Mouse (Mus musculus): ENCODE data around the gene Bdnf. TPM values are rescaled to one million over a fixed set of nuclear protein-coding genes. Genes with fewer than 3 reads are reported as not detected.

The Bdnf gene
- polyA plus RNA-seq, 1 experiment from 2014 or later: 2.4 TPM

GRCm38 (mm10) chr2:109748412-109748811 lies 73.9 kb downstream of the Bdnf start:
- Histone ChIP-seq H3K4me1 (no peaks in the 10 kb centered on the region), H3K27ac (no peak overlapping the region), H3K27me3 (no peaks in the 10 kb centered on the region), H3K9me3 (no peaks in the 10 kb centered on the region), H3K9ac (no peak overlapping the region), H3K4me3 (no peak overlapping the region), H3K36me3 (no peaks in the 10 kb centered on the region), H3K4me2 (no peak overlapping the region)
- no peak for ATAC-seq (ENCODE audit: insufficient number of reproducible peaks, low FRiP score, low TSS enrichment, low read depth)

GRCm38 (mm10) chr2:109748815-109749214 lies 74.3 kb downstream of the Bdnf start:
- H3K4me3 ChIP-seq: no peak overlapping the region
- no peak for ATAC-seq (ENCODE audit: insufficient number of reproducible peaks, low FRiP score, low TSS enrichment, low read depth)
- no peaks in the 10 kb centered on the region for H3K36me3 ChIP-seq
- 48% methylated on average over 4 of the region's 4 CpGs for WGBS
- no peak overlapping the region for H3K4me2 ChIP-seq
- no peak overlapping the region for H3K27ac ChIP-seq
- no peak overlapping the region for H3K9ac ChIP-seq
- H3K9me3 ChIP-seq: no peaks in the 10 kb centered on the region
- no peaks in the 10 kb centered on the region for H3K27me3 ChIP-seq
- no peaks in the 10 kb centered on the region for H3K4me1 ChIP-seq

- ATAC-seq (ENCODE audit: insufficient number of reproducible peaks, low FRiP score, low TSS enrichment, low read depth): no peak
- no peak overlapping the region for H3K4me2 ChIP-seq
- H3K36me3 ChIP-seq: no peaks in the 10 kb centered on the region
- H3K9ac ChIP-seq: no peak overlapping the region
- no peaks in the 10 kb centered on the region for H3K4me1 ChIP-seq
- H3K9me3 ChIP-seq: no peaks in the 10 kb centered on the region
- H3K27me3 ChIP-seq: no peaks in the 10 kb centered on the region
- H3K27ac ChIP-seq: no peak overlapping the region
- H3K4me3 ChIP-seq: no peak overlapping the region
Measured at GRCm38 (mm10) chr2:109749964-109750363, 75.5 kb downstream of the Bdnf start.

- Histone ChIP-seq H3K4me2 (no peak overlapping the region), H3K36me3 (no peaks in the 10 kb centered on the region), H3K27me3 (no peaks in the 10 kb centered on the region), H3K9me3 (no peaks in the 10 kb centered on the region), H3K4me1 (no peaks in the 10 kb centered on the region), H3K27ac (no peak overlapping the region), H3K4me3 (no peak overlapping the region), H3K9ac (no peak overlapping the region)
- no peak for ATAC-seq (ENCODE audit: insufficient number of reproducible peaks, low FRiP score, low TSS enrichment, low read depth)
- 84% methylated on average over 1 of the region's 1 CpGs for WGBS
Measured at GRCm38 (mm10) chr2:109750484-109750883, 76.0 kb downstream of the Bdnf start.

- WGBS: 80% methylated on average over 2 of the region's 2 CpGs
- Histone ChIP-seq H3K36me3 (no peaks in the 10 kb centered on the region), H3K27me3 (no peaks in the 10 kb centered on the region), H3K4me2 (no peak overlapping the region), H3K9me3 (no peaks in the 10 kb centered on the region), H3K4me3 (no peak overlapping the region), H3K27ac (no peak overlapping the region), H3K4me1 (no peaks in the 10 kb centered on the region), H3K9ac (no peak overlapping the region)
- no peak for ATAC-seq (ENCODE audit: insufficient number of reproducible peaks, low FRiP score, low TSS enrichment, low read depth)
Measured at GRCm38 (mm10) chr2:109756305-109756704, 81.8 kb downstream of the Bdnf start.

GRCm38 (mm10) chr2:109766772-109767171 lies 92.3 kb downstream of the Bdnf start:
- H3K9me3 ChIP-seq: no peaks in the 10 kb centered on the region
- H3K9ac ChIP-seq: no peak overlapping the region
- no peak for ATAC-seq (ENCODE audit: insufficient number of reproducible peaks, low FRiP score, low TSS enrichment, low read depth)
- no peaks in the 10 kb centered on the region for H3K4me1 ChIP-seq
- H3K36me3 ChIP-seq: no peaks in the 10 kb centered on the region
- no peak overlapping the region for H3K27ac ChIP-seq
- no peak overlapping the region for H3K4me2 ChIP-seq
- no peak overlapping the region for H3K4me3 ChIP-seq
- 86% methylated on average over 2 of the region's 2 CpGs for WGBS
- no peaks in the 10 kb centered on the region for H3K27me3 ChIP-seq

GRCm38 (mm10) chr2:109768814-109769213 lies 94.3 kb downstream of the Bdnf start:
- no peak for ATAC-seq (ENCODE audit: insufficient number of reproducible peaks, low FRiP score, low TSS enrichment, low read depth)
- no peaks in the 10 kb centered on the region for H3K36me3 ChIP-seq
- 82% methylated on average over 3 of the region's 3 CpGs for WGBS

GRCm38 (mm10) chr2:109776374-109776773 lies 101.9 kb downstream of the Bdnf start:
- no peak for ATAC-seq (ENCODE audit: insufficient number of reproducible peaks, low FRiP score, low TSS enrichment, low read depth)
- 73% methylated on average over 6 of the region's 6 CpGs for WGBS
- Histone ChIP-seq H3K4me1 (no peaks in the 10 kb centered on the region), H3K27me3 (no peaks in the 10 kb centered on the region), H3K27ac (no peak overlapping the region), H3K36me3 (no peaks in the 10 kb centered on the region), H3K4me3 (no peak overlapping the region), H3K9ac (no peak overlapping the region), H3K9me3 (no peaks in the 10 kb centered on the region), H3K4me2 (no peak overlapping the region)

More at GRCm38 (mm10) chr2:109768814-109769213, 94.3 kb downstream of the Bdnf start:
- Histone ChIP-seq H3K9me3 (no peaks in the 10 kb centered on the region), H3K27me3 (no peaks in the 10 kb centered on the region), H3K9ac (no peak overlapping the region), H3K27ac (no peak overlapping the region), H3K4me3 (no peak overlapping the region), H3K4me2 (no peak overlapping the region), H3K4me1 (no peaks in the 10 kb centered on the region)

Other genes with a start within 250 kb of the Bdnf start
- 51.4 and 55.2 TPM in 2 replicates for gene Lin7c, start 216.2 kb downstream of the Bdnf start, polyA plus RNA-seq (2015; fragmentation: Nextera tagmentation; extraction: Ambion mirVana)
- 12.5 and 15.1 TPM in 2 replicates for gene Lgr4, start 242.9 kb downstream of the Bdnf start, polyA plus RNA-seq (2015; fragmentation: Nextera tagmentation; extraction: Ambion mirVana)

Data from limb, embryonic 15.5 days (tissue).